Mouse (Mus musculus): ENCODE results near the gene Onecut1.

Onecut1 gene

DNA sequence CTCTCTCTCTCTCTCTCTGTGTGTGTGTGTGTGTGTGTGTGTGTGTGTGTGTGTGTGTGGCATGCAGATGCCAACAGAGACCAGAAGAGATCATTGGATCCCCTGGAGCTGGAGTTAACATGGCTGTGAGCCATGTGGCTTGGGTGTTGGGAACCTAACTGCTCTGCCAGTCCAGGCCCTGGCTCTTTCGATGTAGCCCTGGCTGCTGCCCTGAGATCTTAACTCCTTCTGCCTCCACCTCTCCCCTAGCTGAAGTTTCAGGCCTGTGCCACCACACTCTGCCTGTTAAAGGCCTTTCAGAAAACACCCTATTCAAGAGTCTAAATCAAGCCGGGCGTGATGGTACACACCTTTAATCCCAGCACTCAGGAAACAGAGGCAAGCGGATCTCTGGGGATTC is 49.7 kb downstream of the Onecut1 start:
- DNase-seq (ENCODE audit: extremely low read depth, low read depth) = no peak

DNA sequence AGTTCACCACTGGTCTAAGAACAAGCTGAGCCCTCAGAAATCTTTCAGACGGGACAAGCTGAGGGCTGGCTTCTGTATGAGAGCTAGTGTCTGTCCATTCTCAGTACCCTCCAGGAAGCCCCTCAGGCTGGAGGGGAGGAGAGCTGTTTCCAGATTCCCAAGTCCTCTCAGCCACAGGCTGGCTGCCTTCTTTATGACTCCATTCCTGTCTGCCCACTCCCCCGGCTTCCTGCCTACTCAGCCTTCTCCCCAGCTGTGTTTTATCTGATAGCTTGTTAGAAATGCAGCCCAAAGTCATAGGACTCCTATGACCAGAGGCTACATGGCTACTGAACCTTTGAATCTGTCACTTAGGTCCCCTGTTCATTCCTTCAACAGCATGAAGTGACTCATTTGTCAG is 50.2 kb downstream of the Onecut1 start:
- no peak for DNase-seq (ENCODE audit: extremely low read depth, low read depth)

DNA sequence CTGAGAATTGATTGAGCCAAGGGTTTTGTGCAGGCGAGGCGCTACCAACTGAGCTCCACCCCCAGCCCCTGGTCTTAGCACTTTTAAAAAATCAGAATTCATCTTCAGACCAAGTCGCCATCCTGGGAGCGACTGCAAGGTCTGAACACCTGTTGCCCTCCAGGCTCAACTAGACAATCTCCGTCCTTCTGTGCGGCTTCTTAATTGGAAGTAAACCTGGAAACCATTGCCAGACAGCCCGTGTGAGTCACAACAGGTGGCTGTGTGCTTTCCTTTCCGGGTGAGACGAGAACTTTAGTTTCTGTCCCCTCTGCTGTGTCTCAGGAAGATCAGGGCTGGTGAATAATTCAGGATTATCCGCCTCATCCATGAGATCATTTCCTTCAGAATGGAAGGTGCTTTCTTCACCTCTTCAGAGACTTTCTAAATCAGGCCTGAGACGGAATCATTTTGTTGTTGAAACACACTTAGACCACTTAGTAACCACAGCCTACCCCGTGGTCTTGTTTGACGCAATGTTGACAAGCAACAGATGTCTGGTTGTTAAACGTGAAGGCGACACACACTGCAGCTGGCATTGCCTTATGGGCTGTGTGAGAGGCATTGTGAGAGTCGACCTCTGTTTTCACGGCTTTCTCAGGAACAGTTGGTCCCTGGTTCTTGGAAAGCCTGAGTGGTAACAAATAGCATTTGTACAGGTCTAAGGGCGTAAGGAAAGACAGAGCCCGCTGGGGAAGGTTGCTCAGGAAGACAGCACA is 51.1 kb downstream of the Onecut1 start:
- no peak for DNase-seq (ENCODE audit: extremely low read depth, low read depth)

DNA sequence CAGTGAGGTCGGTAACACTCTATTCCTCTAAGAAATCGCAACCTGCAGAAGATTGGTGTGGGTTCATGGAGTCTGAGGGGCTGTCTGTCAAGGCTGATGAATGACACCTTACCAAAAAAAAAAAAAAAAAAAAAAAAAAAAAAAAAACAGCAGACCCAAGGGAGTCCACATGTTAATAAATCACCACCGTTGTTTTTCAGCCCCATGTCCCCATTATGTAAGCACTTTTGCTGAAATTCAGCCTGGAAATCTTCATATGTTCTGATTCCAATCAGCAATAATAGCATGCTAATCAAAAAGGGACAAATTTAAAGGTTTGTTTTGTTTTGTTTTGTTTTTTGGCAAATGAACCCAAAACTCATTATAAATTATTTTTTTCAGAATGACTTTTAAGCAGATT is 53.9 kb downstream of the Onecut1 start:
- no peak for DNase-seq (ENCODE audit: extremely low read depth, low read depth)

GRCm38 (mm10) chr9:74920450-74920849 is 58.7 kb downstream of the Onecut1 start:
- no peak for DNase-seq (ENCODE audit: extremely low read depth, low read depth)

- DNase-seq (ENCODE audit: extremely low read depth, low read depth) = no peak
Measured at GRCm38 (mm10) chr9:74921422-74921821, 59.7 kb downstream of the Onecut1 start.

- no peak for DNase-seq (ENCODE audit: extremely low read depth, low read depth)
Measured at GRCm38 (mm10) chr9:74922884-74923283, 61.2 kb downstream of the Onecut1 start.

DNA sequence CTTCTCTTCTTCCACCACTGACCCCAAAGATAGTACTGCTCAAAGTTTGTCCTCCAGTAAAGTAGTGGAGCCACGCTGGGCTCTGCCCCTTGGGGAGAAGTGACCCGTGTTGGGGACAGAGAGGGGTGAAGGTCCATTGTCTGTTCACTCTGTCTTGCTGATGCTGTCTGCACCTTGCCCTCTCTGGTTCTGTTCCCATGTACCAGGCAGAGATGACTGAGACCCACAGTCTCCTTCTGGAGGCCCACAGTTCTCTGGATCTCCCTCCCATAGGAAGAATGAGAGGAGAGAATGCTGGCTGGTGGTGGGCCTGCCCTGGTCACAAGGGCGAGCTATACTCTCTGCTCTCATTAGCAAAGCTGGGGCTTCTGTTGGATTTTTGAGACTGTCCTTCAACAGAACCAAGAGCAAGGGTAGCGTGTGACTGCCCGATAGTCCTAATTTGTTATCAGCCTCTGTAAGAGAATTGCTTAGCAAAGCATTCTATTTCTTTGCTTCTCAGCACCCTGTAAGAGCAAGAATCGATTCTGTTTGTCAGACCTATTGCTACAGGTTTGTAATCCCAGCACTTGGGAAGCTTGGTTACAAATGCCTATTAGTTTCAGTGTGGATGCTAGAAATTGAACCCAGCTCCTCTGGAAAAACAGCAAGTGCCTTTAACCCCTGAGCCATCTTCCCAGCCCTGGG is 61.7 kb downstream of the Onecut1 start:
- DNase-seq (ENCODE audit: extremely low read depth, low read depth) = no peak

GRCm38 (mm10) chr9:74925220-74925769 is 63.6 kb downstream of the Onecut1 start:
- DNase-seq (ENCODE audit: extremely low read depth, low read depth) = no peak

DNA sequence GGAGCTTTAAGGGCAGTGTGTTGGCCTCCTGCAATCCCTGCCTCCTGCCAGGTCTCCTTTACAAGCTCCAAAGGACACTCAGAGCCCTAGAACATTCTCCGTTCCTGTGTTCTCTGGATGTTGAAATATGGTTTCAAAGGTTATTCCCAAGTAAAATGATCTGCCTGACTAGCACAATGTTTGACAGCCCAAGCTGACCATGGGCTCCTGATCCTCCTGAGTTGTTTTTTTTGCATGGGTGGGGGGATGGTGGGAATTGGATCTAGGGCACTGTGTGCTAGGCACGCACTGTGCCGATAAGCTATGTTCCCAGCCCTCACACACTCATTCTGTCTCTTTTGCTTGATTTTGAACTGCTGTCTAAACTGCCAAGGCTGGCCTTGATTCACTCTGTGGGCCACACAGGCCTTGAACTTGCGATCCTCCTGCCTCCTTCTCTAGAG is 68.3 kb downstream of the Onecut1 start:
- DNase-seq (ENCODE audit: extremely low read depth, low read depth) = no peak

- no peak for DNase-seq (ENCODE audit: extremely low read depth, low read depth)
Measured at GRCm38 (mm10) chr9:74930653-74931052, 68.9 kb downstream of the Onecut1 start.

GRCm38 (mm10) chr9:74935289-74935688 is 73.6 kb downstream of the Onecut1 start:
- DNase-seq (ENCODE audit: extremely low read depth, low read depth) = no peak

DNA sequence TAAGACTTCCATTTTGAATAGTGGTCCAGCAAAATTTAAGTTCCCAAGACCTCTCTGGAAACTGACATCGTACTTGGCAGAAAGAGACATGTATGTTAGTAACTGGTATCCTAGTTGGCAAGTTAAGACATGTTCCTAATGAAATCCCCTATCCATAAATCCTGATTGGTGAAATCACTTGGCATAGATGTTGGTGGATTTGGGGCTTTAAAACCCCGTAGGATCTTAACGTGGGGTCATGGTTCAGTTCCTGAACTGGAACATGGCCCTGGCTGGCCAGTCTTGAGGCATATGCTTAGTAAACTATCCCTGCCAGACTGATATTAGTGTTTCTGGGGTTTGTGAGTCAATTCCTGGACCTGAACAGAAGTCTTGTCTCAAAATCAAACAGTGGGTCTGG is 76.0 kb downstream of the Onecut1 start:
- DNase-seq (ENCODE audit: extremely low read depth, low read depth) = no peak

GRCm38 (mm10) chr9:74938670-74939534 is 77.2 kb downstream of the Onecut1 start:
- no peak for DNase-seq (ENCODE audit: extremely low read depth, low read depth)

Measured in MEL-GATA-1-ER (cell line).